26 mouse cellular contexts compared by ENCODE assay signal in the genomic region with DNA sequence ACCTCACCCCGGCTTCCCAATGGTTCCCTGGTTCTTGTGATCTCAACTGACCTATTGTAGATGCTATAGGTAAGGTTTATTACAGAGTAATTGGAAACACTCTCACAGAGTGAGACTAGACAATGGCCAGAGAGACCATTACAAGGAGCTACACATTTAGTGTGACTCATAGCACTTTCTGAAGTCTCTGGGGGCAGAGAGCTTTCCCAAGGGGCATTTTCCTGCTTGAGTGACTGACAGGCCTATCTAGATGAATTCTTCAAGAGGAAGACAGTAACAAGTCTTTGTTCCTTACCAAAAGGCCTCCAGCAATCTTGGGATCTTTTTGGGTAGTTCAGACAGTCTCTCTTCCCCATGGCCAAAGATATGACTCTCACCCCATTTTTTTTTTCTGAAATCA.
DNase-seq lines count a peak whose midpoint lies in the region; ATAC-seq and TF ChIP-seq lines count a peak whose summit lies in the region.
"Had no signal": no experiment of that assay in that cellular context is flagged by ENCODE, and none has a peak within 500 bp of the region (broad histone marks: within the 10 kb centered on the region; RNA-seq: fewer than 3 reads in every experiment).

No protein-coding gene starts in this region.

- WGBS in small intestine, adult 2 months, result 97% methylated on average over 1 of the region's 1 CpGs
- 95% methylated on average over 1 of the region's 1 CpGs for WGBS in hindbrain, postnatal 0 days
- WGBS in midbrain, embryonic 13.5 days, result 96% methylated on average over 1 of the region's 1 CpGs
- 76% methylated on average over 1 of the region's 1 CpGs for WGBS in neural tube, embryonic 15.5 days

- ATAC-seq in hindbrain, postnatal 0 days, result no peak
- ATAC-seq in midbrain, embryonic 13.5 days, result no peak
- ATAC-seq in neural tube, embryonic 15.5 days (ENCODE audit: low FRiP score), result no peak
- ATAC-seq: forebrain, embryonic 13.5 days; forebrain, postnatal 0 days; hindbrain, embryonic 16.5 days had no signal

- H3K4me2 ChIP-seq in hindbrain, postnatal 0 days (ENCODE audit: low read depth, low read length), result no peak overlapping the region
- no peak overlapping the region for H3K4me2 ChIP-seq in midbrain, embryonic 13.5 days (replicated peaks)
- H3K4me2 ChIP-seq in neural tube, embryonic 15.5 days, result no peak overlapping the region
- H3K4me2 ChIP-seq: forebrain, embryonic 13.5 days; heart, embryonic 12.5 days; heart, embryonic 15.5 days; hindbrain, embryonic 13.5 days had no signal

- DNase-seq in spleen, postnatal 36 days (ENCODE audit: low spot score in 2 of 2), result peak; percentile 41 to 60
- DNase-seq in spleen, adult 18-20 months, result no peak
- DNase-seq in NIH3T3 (ENCODE audit: low read depth), result peak; percentile 43
- DNase-seq in hindbrain, postnatal 0 days (ENCODE audit: low spot score), result no peak
- DNase-seq: adrenal gland, adult 2 months; adrenal gland, postnatal 25 days; cerebellum, adult 18-20 months; cerebellum, adult 9-10 months; cerebellum, postnatal 14 days; forebrain, postnatal 0 days; gastrocnemius, adult 2 months; gastrocnemius, postnatal 14 days; heart, adult 11 months; heart, postnatal 10 days; heart, postnatal 36 days had no signal

- no peak overlapping the region for H3K4me3 ChIP-seq in small intestine, adult 2 months (ENCODE audit: low read depth, low read length)
- no peak overlapping the region for H3K4me3 ChIP-seq in hindbrain, postnatal 0 days (ENCODE audit: low read length)
- no peak overlapping the region for H3K4me3 ChIP-seq in midbrain, embryonic 13.5 days (replicated peaks)
- H3K4me3 ChIP-seq in neural tube, embryonic 15.5 days (replicated peaks), result no peak overlapping the region
- H3K4me3 ChIP-seq: forebrain, embryonic 10.5 days; forebrain, embryonic 13.5 days; gastrocnemius, adult 2 months; heart, embryonic 12.5 days; heart, embryonic 15.5 days; hindbrain, embryonic 10.5 days; hindbrain, embryonic 13.5 days had no signal

- no peaks in the 10 kb centered on the region for H3K36me3 ChIP-seq in small intestine, adult 2 months (ENCODE audit: control insufficient read depth, insufficient read depth, low read length)
- H3K36me3 ChIP-seq in hindbrain, postnatal 0 days (ENCODE audit: insufficient read depth, low read length), result no peaks in the 10 kb centered on the region
- H3K36me3 ChIP-seq in midbrain, embryonic 13.5 days, result no peaks in the 10 kb centered on the region
- H3K36me3 ChIP-seq in neural tube, embryonic 15.5 days, result no peaks in the 10 kb centered on the region
- H3K36me3 ChIP-seq: G1E; heart, embryonic 12.5 days; heart, embryonic 15.5 days; hindbrain, embryonic 10.5 days; hindbrain, embryonic 13.5 days had no signal

- H3K27ac ChIP-seq in small intestine, adult 2 months (ENCODE audit: insufficient read depth, low read depth, low read length), result peak overlapping the region; percentile 70
- no peak overlapping the region for H3K27ac ChIP-seq in hindbrain, postnatal 0 days
- no peak overlapping the region for H3K27ac ChIP-seq in midbrain, embryonic 13.5 days
- no peak overlapping the region for H3K27ac ChIP-seq in neural tube, embryonic 15.5 days (replicated peaks)
- H3K27ac ChIP-seq: forebrain, embryonic 10.5 days; forebrain, embryonic 13.5 days; gastrocnemius, adult 2 months; heart, embryonic 15.5 days; hindbrain, embryonic 10.5 days; hindbrain, embryonic 13.5 days had no signal

- H3K27me3 ChIP-seq in small intestine, adult 2 months (ENCODE audit: control insufficient read depth, insufficient read depth, low read length), result no peaks in the 10 kb centered on the region
- H3K27me3 ChIP-seq in hindbrain, postnatal 0 days (ENCODE audit: insufficient read depth, low read length), result no peaks in the 10 kb centered on the region
- no peaks in the 10 kb centered on the region for H3K27me3 ChIP-seq in midbrain, embryonic 13.5 days
- no peaks in the 10 kb centered on the region for H3K27me3 ChIP-seq in neural tube, embryonic 15.5 days (replicated peaks)
- H3K27me3 ChIP-seq: forebrain, embryonic 13.5 days; heart, embryonic 12.5 days; heart, embryonic 15.5 days; hindbrain, embryonic 13.5 days had no signal

- peaks cover 9% of the 10 kb centered on the region; the same call in 1 of the 2 replicates for H3K4me1 ChIP-seq in small intestine, adult 2 months (ENCODE audit: control insufficient read depth, insufficient read depth, insufficient read length, low read length)
- no peaks in the 10 kb centered on the region for H3K4me1 ChIP-seq in hindbrain, postnatal 0 days (ENCODE audit: insufficient read depth, low read length)
- peaks cover 16% of the 10 kb centered on the region for H3K4me1 ChIP-seq in midbrain, embryonic 13.5 days (replicated peaks)
- H3K4me1 ChIP-seq in neural tube, embryonic 15.5 days, result 0 out of 2 replicates have a peak, but pooled peaks cover 7% of the 10 kb centered on the region

- no peaks in the 10 kb centered on the region for H3K9me3 ChIP-seq in hindbrain, postnatal 0 days (ENCODE audit: low read length)
- H3K9me3 ChIP-seq in midbrain, embryonic 13.5 days, result no peaks in the 10 kb centered on the region
- no peaks in the 10 kb centered on the region; the same call in 1 of the 2 replicates for H3K9me3 ChIP-seq in neural tube, embryonic 15.5 days (replicated peaks)
- H3K9me3 ChIP-seq: forebrain, embryonic 13.5 days; G1E; heart, embryonic 12.5 days; heart, embryonic 15.5 days; hindbrain, embryonic 13.5 days had no signal

- H3K9ac ChIP-seq in hindbrain, postnatal 0 days (replicated peaks; ENCODE audit: low read length), result no peak overlapping the region
- H3K9ac ChIP-seq in midbrain, embryonic 13.5 days (replicated peaks), result no peak overlapping the region
- H3K9ac ChIP-seq in neural tube, embryonic 15.5 days (replicated peaks), result no peak overlapping the region
- H3K9ac ChIP-seq: forebrain, embryonic 13.5 days; forebrain, postnatal 0 days; heart, embryonic 12.5 days; heart, embryonic 15.5 days; hindbrain, embryonic 13.5 days had no signal

- TF ChIP-seq POLR2A in small intestine, adult 2 months (IDR thresholded peaks at IDR 0.05; ENCODE audit: low read depth, low read length), result no peak

- TF ChIP-seq CTCF in small intestine, adult 2 months (IDR thresholded peaks at IDR 0.05; ENCODE audit: extremely low read depth, insufficient read length, insufficient replicate concordance, low read depth, low read length), result no peak
- TF ChIP-seq CTCF in hindbrain, postnatal 0 days (IDR thresholded peaks at IDR 0.05; ENCODE audit: low read depth), result no peak

Comparison
In these comparisons a context has a peak if more than half of its experiments do, and no peak if none do; other contexts are left out.
1. DNase-seq: peak in spleen, postnatal 36 days (2 of 2) and NIH3T3 (single experiment); none in spleen, adult 18-20 months (0 of 2) and hindbrain, postnatal 0 days (single experiment).